ENCODE assay signal across 21 mouse cellular contexts in the genomic region with DNA sequence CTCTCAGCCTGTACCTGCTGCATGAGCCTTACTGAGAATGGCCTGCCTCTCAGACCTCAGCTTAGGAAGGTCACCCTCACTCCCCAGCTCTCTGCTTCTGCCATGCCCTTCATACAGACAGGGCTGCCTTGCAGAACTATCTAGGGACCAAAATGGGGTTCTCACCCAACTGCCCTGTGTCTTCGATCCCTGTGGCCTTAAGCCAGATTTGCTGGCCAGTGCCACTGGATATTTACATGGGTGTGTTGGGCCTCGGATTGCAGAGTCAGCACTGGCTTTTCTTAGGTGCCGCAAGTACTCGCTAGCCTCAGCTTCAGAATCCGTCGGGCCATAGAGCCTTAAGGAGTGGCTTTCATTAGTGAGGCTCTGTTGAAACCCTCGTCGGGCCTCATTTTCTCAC. TPM values are rescaled to one million over a fixed set of nuclear protein-coding genes. Genes with fewer than 3 reads are reported as not detected.
"Had no signal": no experiment of that assay in that cellular context is flagged by ENCODE, and none has a peak within 500 bp of the region (broad histone marks: within the 10 kb centered on the region; RNA-seq: fewer than 3 reads in every experiment).

No protein-coding gene starts in this region.

- H3K27ac ChIP-seq: midbrain, embryonic 10.5 days; midbrain, embryonic 12.5 days; neural tube, embryonic 13.5 days; neural tube, embryonic 15.5 days; stomach, embryonic 15.5 days; stomach, postnatal 0 days had no signal

- H3K9me3 ChIP-seq: midbrain, embryonic 10.5 days; midbrain, embryonic 12.5 days; neural tube, embryonic 13.5 days; neural tube, embryonic 15.5 days; stomach, embryonic 15.5 days had no signal

- H3K27me3 ChIP-seq: midbrain, embryonic 12.5 days; neural tube, embryonic 13.5 days; neural tube, embryonic 15.5 days; stomach, embryonic 15.5 days had no signal

- H3K9ac ChIP-seq: lung, embryonic 14.5 days; midbrain, embryonic 12.5 days; neural tube, embryonic 13.5 days; neural tube, embryonic 15.5 days; stomach, embryonic 15.5 days had no signal

- H3K4me2 ChIP-seq: lung, embryonic 14.5 days; midbrain, embryonic 12.5 days; neural tube, embryonic 13.5 days; neural tube, embryonic 15.5 days; stomach, embryonic 15.5 days had no signal

- H3K4me3 ChIP-seq: midbrain, embryonic 10.5 days; midbrain, embryonic 12.5 days; myocyte; neural tube, embryonic 13.5 days; neural tube, embryonic 15.5 days; stomach, embryonic 15.5 days had no signal

- ATAC-seq: midbrain, embryonic 16.5 days had no signal

- DNase-seq: lung, adult 18-20 months; lung, embryonic 14.5 days; lung, postnatal 10 days; lung, postnatal 4 days; midbrain, embryonic 14.5 days; retina, postnatal 1 day; right cerebral cortex, adult 18-20 months; right cerebral cortex, postnatal 14 days; thymus, adult 2 months; thymus, postnatal 25 days; thymus, postnatal 4 days had no signal

- H3K4me1 ChIP-seq: midbrain, embryonic 10.5 days; midbrain, embryonic 12.5 days; neural tube, embryonic 13.5 days; neural tube, embryonic 15.5 days had no signal

RNA-seq across cellular contexts. Expression of a gene that starts 21.3 kb away (rescaled TPM):
- total RNA-seq: megakaryocyte-erythroid progenitor cell, adult 5-6 weeks had no signal
- polyA plus RNA-seq: spleen, adult 2 months had no signal
